Mouse (Mus musculus): ENCODE measurements around the gene Epha1. TPM values are rescaled to one million over a fixed set of nuclear protein-coding genes. Genes with fewer than 3 reads are reported as not detected.
A peak's percentile ranks its signal among the peaks of the same experiment; 100 is the strongest.

Epha1 gene
- polyA plus RNA-seq, 1 experiment from 2014 or later = 4.3 TPM

DNA sequence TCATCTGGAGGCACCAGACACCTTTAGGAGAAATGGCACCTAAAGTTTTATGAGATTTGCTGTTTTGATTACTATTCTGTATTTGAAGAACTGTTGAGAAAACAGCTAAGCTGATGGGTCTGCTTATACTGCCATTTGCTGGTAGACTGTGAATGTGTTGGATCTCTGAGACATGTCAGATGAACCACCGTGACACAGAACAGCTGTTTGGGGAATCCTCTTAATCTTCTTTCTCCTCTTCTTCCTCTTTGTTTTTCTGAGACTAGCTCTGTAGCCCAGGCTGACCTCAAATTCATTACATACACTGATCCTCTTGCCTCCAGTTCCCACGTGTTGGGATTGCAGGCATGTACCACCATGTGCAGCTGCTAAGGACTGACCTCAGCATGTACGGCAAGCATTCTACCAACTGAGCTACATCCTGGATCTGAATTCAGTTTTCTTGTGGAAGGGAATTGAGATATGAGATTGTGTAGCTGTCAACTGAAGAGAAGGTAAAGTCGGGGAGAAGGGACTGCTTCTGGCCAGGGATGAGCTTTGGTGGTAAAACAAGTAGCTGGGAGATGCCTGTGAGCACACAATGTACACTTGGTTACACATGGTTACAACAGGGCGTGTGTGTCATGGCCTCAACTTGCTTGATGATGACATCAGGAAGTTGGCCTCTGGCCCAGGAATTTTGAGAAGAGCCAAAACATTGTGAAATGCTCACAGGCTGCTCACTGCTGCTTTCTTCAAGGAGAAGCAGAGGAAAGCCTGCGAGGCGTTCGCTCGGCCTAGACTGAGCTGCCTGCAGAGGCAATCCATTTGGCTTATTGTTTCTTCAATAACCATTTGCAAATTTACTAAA is 23.1 kb upstream of the Epha1 start:
- H3K4me2 ChIP-seq (ENCODE audit: low read depth, low read length) = no peak overlapping the region
- H3K9me3 ChIP-seq (ENCODE audit: control insufficient read depth, low read length) = no peaks in the 10 kb centered on the region
- H3K27me3 ChIP-seq (replicated peaks; ENCODE audit: control insufficient read depth, insufficient read depth, low read length) = no peaks in the 10 kb centered on the region
- no peak overlapping the region for H3K9ac ChIP-seq (ENCODE audit: low read depth, low read length)
- DNase-seq (ENCODE audit: low spot score) (peak; percentile 84), ATAC-seq (ENCODE audit: low read depth) (peak; percentile 86)
- no peak overlapping the region for H3K4me3 ChIP-seq (ENCODE audit: low read depth, low read length)
- 0 out of 2 replicates have a peak, but pooled peaks cover 4% of the 10 kb centered on the region for H3K4me1 ChIP-seq (ENCODE audit: control insufficient read depth, insufficient read depth, low read length)
- H3K36me3 ChIP-seq (ENCODE audit: control insufficient read depth, insufficient read depth, low read length) = no peaks in the 10 kb centered on the region
- no peak overlapping the region for H3K27ac ChIP-seq (replicated peaks; ENCODE audit: low read depth, low read length)
- 46% methylated on average over 9 of the region's 9 CpGs for WGBS

DNA sequence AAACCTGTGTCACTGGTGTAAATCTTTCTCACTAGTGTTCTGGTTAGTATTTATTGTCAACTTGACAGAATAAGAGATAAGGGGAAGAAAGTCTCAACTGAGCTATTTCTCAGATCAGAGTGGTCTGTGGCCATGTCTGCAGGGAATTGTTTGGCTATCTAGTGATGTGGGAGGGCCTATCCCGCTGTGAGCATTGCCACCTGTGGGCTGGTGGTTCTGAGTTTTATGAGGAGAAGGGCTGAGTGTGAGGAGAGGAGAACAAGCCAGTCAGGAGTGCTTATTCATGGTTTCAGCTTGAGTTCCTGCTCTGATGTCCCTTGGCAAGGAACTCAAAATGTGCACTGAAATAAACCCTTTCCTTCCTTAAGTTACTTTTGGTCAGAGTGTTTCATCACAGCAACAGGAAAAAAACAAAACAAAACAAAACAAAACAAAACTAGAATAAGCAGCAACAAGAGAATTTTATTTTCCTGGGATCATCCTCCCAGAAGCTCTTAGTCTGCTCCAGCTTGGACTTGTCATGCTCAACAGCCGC is 18.8 kb upstream of the Epha1 start:
- ATAC-seq (ENCODE audit: low read depth) (no peak), DNase-seq (ENCODE audit: low spot score) (no peak)
- Histone ChIP-seq H3K27ac (replicated peaks; ENCODE audit: low read depth, low read length) (no peak overlapping the region), H3K9ac (ENCODE audit: low read depth, low read length) (no peak overlapping the region), H3K4me1 (ENCODE audit: control insufficient read depth, insufficient read depth, low read length) (0 out of 2 replicates have a peak, but pooled peaks cover 4% of the 10 kb centered on the region), H3K27me3 (replicated peaks; ENCODE audit: control insufficient read depth, insufficient read depth, low read length) (no peaks in the 10 kb centered on the region), H3K9me3 (ENCODE audit: control insufficient read depth, low read length) (no peaks in the 10 kb centered on the region), H3K36me3 (ENCODE audit: control insufficient read depth, insufficient read depth, low read length) (no peaks in the 10 kb centered on the region), H3K4me2 (ENCODE audit: low read depth, low read length) (no peak overlapping the region), H3K4me3 (ENCODE audit: low read depth, low read length) (no peak overlapping the region)
- 40% methylated on average over 2 of the region's 2 CpGs for WGBS

DNA sequence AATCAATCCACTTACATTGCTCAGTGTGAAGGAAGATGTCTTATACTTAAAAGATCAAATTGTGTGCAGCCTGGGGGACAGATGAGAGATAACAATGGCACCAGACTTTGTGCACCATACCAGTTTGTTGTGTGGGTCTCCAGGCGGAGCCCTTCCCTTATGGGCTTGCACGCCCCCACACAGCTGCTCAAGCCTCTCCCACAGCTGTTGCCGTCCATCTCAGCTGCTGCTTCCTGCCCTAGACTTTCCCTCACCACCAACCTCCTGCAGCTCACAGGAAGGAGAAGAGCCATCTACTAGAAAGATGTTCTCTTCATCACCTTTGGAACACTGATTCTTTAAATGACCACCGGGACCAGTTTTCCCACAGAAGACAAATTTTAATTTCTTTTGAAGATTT is 12.6 kb upstream of the Epha1 start:
- Histone ChIP-seq H3K27me3 (replicated peaks; ENCODE audit: control insufficient read depth, insufficient read depth, low read length) (no peaks in the 10 kb centered on the region), H3K4me1 (ENCODE audit: control insufficient read depth, insufficient read depth, low read length) (no peaks in the 10 kb centered on the region), H3K4me2 (ENCODE audit: low read depth, low read length) (no peak overlapping the region), H3K9ac (ENCODE audit: low read depth, low read length) (no peak overlapping the region), H3K9me3 (ENCODE audit: control insufficient read depth, low read length) (no peaks in the 10 kb centered on the region), H3K4me3 (ENCODE audit: low read depth, low read length) (no peak overlapping the region), H3K36me3 (ENCODE audit: control insufficient read depth, insufficient read depth, low read length) (no peaks in the 10 kb centered on the region), H3K27ac (replicated peaks; ENCODE audit: low read depth, low read length) (no peak overlapping the region)
- ATAC-seq (ENCODE audit: low read depth) (peak; percentile 86; the same call in 1 of the 2 replicates), DNase-seq (ENCODE audit: low spot score) (peak; percentile 66)
- 67% methylated on average over 4 of the region's 4 CpGs for WGBS

DNA sequence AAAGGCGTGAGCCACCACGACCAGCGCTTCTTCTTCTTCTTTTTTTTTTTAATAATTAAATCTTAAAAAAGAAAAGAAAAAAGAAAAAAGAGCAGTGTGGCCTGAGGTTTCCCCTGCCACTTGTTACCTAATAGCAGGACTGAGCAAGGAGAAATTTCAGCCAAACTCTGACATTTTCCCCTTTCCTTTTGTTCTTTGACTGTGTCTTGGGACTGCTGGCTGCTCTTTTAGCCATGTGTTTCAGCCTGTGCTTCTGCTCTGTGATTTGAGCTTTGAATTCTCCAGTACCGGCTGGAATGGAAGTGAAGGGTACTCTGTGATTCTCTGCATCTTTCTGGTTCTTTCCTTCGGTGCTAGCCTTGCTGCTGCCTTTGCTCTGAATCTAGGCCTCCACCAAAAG is 10.3 kb upstream of the Epha1 start:
- H3K4me1 ChIP-seq (ENCODE audit: control insufficient read depth, insufficient read depth, low read length) = no peaks in the 10 kb centered on the region
- no peak overlapping the region for H3K27ac ChIP-seq (replicated peaks; ENCODE audit: low read depth, low read length)
- H3K4me3 ChIP-seq (ENCODE audit: low read depth, low read length) = no peak overlapping the region
- no peaks in the 10 kb centered on the region for H3K27me3 ChIP-seq (replicated peaks; ENCODE audit: control insufficient read depth, insufficient read depth, low read length)
- ATAC-seq (ENCODE audit: low read depth) (no peak), DNase-seq (ENCODE audit: low spot score) (no peak)
- WGBS = 84% methylated on average over 5 of the region's 5 CpGs
- H3K9ac ChIP-seq (ENCODE audit: low read depth, low read length) = no peak overlapping the region
- H3K4me2 ChIP-seq (ENCODE audit: low read depth, low read length) = no peak overlapping the region
- H3K9me3 ChIP-seq (ENCODE audit: control insufficient read depth, low read length) = no peaks in the 10 kb centered on the region
- H3K36me3 ChIP-seq (ENCODE audit: control insufficient read depth, insufficient read depth, low read length) = no peaks in the 10 kb centered on the region

DNA sequence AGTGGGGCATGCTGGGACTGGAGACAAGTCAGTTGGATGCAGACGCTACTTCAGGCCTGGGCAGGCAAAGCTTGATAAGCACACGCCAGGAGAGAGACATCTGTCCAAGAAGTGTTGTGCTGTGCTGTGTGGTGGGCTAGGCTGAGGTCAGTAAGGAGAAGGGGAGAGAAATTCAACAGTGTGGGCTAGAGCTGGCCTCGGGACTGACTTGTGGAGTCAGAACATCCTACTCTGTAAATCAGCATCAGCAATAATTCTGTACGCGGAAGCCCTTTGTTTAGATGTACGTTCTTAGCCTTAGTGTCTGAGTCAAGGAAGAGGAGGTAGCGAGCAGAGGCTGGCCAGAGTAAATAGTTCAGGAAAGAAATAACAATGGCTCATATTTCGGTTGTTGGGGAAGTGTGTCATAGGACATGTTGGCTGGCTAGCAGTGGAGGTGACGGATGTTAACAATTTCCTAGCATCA is 8.9 kb upstream of the Epha1 start:
- 47% methylated on average over 9 of the region's 9 CpGs for WGBS
- Histone ChIP-seq H3K27me3 (replicated peaks; ENCODE audit: control insufficient read depth, insufficient read depth, low read length) (no peaks in the 10 kb centered on the region), H3K36me3 (ENCODE audit: control insufficient read depth, insufficient read depth, low read length) (no peaks in the 10 kb centered on the region), H3K9ac (ENCODE audit: low read depth, low read length) (no peak overlapping the region), H3K27ac (replicated peaks; ENCODE audit: low read depth, low read length) (peak overlapping the region; percentile 47; the same call in 1 of the 2 replicates), H3K9me3 (ENCODE audit: control insufficient read depth, low read length) (no peaks in the 10 kb centered on the region), H3K4me3 (ENCODE audit: low read depth, low read length) (no peak overlapping the region), H3K4me1 (ENCODE audit: control insufficient read depth, insufficient read depth, low read length) (no peaks in the 10 kb centered on the region), H3K4me2 (ENCODE audit: low read depth, low read length) (no peak overlapping the region)
- DNase-seq (ENCODE audit: low spot score) = peak; percentile 33
- peak; percentile 35; the same call in 1 of the 2 replicates for ATAC-seq (ENCODE audit: low read depth)

DNA sequence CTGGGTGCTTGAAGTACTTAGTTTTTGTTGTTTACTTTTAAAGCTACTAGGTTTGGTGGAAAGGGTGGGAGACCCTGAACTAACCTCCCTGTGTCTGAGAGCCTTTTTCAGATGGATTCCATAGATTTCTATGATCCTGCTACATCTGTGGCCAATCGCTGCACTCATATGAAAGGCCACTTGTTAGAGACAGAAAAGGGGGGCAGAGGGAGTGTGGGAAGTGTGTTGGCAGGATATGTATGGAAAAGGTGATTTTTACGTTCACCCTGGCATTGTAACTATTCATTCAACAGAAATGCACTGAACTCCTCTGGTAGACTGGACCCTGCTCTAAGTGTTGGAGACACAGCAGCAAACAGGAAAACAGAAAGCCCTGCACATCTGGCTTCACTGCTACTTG is 8.2 kb upstream of the Epha1 start:
- Histone ChIP-seq H3K4me2 (ENCODE audit: low read depth, low read length) (no peak overlapping the region), H3K27me3 (replicated peaks; ENCODE audit: control insufficient read depth, insufficient read depth, low read length) (no peaks in the 10 kb centered on the region), H3K9ac (ENCODE audit: low read depth, low read length) (no peak overlapping the region), H3K4me1 (ENCODE audit: control insufficient read depth, insufficient read depth, low read length) (no peaks in the 10 kb centered on the region), H3K9me3 (ENCODE audit: control insufficient read depth, low read length) (no peaks in the 10 kb centered on the region), H3K27ac (replicated peaks; ENCODE audit: low read depth, low read length) (peak overlapping the region; percentile 47; the same call in 1 of the 2 replicates), H3K36me3 (ENCODE audit: control insufficient read depth, insufficient read depth, low read length) (no peaks in the 10 kb centered on the region), H3K4me3 (ENCODE audit: low read depth, low read length) (no peak overlapping the region)
- 34% methylated on average over 2 of the region's 2 CpGs for WGBS
- ATAC-seq (ENCODE audit: low read depth) = no peak
- DNase-seq (ENCODE audit: low spot score) = no peak

DNA sequence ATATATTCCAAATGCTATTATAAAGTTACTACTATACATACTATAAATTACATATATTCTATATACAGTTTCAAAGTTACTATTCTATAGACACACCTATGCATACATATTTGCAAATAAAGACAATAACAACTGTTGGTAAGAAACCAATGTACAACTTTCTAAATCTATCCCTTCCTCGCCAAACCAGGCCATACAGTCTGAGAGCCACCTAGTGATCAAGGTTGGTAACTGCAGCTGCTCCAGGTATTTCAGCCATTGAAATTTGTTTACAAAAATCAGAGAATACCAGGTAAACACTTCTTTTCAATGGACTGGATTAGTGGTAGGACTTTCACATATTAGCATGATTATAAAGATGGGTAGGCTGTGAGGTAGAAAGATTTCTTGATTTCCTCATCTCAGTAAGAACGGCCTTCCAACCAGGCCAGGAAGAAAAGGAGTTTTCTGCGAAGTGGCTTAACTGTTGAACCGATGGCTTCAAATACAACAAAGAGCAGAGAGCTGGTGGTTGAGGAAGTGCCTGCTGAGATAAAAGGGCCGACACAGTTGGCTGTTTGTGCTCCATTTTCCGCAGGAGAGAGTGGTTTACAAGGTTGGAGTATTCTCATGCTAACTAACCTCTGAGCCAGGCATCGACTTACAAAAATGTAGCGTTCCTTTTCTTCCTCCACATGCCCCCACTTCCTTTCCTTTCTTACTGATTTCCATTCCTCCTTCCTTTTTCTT is 7.5 kb upstream of the Epha1 start:
- Histone ChIP-seq H3K4me3 (ENCODE audit: low read depth, low read length) (no peak overlapping the region), H3K4me1 (ENCODE audit: control insufficient read depth, insufficient read depth, low read length) (no peaks in the 10 kb centered on the region), H3K27ac (replicated peaks; ENCODE audit: low read depth, low read length) (no peak overlapping the region), H3K9me3 (ENCODE audit: control insufficient read depth, low read length) (no peaks in the 10 kb centered on the region), H3K27me3 (replicated peaks; ENCODE audit: control insufficient read depth, insufficient read depth, low read length) (no peaks in the 10 kb centered on the region), H3K4me2 (ENCODE audit: low read depth, low read length) (peak overlapping the region; percentile 11; the same call in 1 of the 2 replicates), H3K36me3 (ENCODE audit: control insufficient read depth, insufficient read depth, low read length) (no peaks in the 10 kb centered on the region), H3K9ac (ENCODE audit: low read depth, low read length) (no peak overlapping the region)
- DNase-seq (ENCODE audit: low spot score) (peak; percentile 45), ATAC-seq (ENCODE audit: low read depth) (no peak)
- WGBS = 8% methylated on average over 8 of the region's 8 CpGs

DNA sequence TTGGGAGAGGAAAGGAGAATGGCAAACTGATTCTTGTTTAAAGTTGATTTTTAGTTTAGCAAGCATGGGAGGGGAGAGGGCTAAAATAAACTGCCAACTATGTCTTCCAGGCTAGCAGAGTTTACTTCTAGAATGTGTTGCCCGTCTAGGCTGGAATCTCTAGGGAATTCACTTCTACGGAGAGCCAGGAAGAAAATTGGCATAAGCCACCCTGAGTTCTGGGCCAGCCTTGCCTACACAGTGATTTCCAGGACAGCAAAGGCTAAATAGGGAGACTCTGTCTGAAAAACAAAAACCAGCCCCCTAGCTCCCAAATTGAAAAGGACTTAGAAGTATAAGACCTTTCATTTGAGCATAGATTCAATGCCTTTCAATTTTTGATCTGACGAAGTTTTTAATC is 6.5 kb upstream of the Epha1 start:
- DNase-seq (ENCODE audit: low spot score) (no peak), ATAC-seq (ENCODE audit: low read depth) (no peak)
- Histone ChIP-seq H3K9me3 (ENCODE audit: control insufficient read depth, low read length) (no peaks in the 10 kb centered on the region), H3K9ac (ENCODE audit: low read depth, low read length) (no peak overlapping the region), H3K36me3 (ENCODE audit: control insufficient read depth, insufficient read depth, low read length) (no peaks in the 10 kb centered on the region), H3K4me1 (ENCODE audit: control insufficient read depth, insufficient read depth, low read length) (peaks cover 4% of the 10 kb centered on the region; the same call in 1 of the 2 replicates), H3K4me3 (ENCODE audit: low read depth, low read length) (no peak overlapping the region), H3K27ac (replicated peaks; ENCODE audit: low read depth, low read length) (no peak overlapping the region), H3K27me3 (replicated peaks; ENCODE audit: control insufficient read depth, insufficient read depth, low read length) (no peaks in the 10 kb centered on the region), H3K4me2 (ENCODE audit: low read depth, low read length) (no peak overlapping the region)
- WGBS = 31% methylated on average over 3 of the region's 3 CpGs

All from embryonic facial prominence, embryonic 14.5 days (tissue).